Mouse (Mus musculus) inflammation-experienced regulatory T-cells (primary cell): ENCODE data around the gene Mc3r. TPM values are rescaled to one million over a fixed set of nuclear protein-coding genes. Genes with fewer than 3 reads are reported as not detected.

Experiments
- polyA plus RNA-seq, 2 experiments: library from polyadenylated mRNA; unstranded; fragments of 100-300 nt; shearing (Covaris generic); gene quantifications; one replicate each; pipeline ENCODE4 v1.2.1; 2017

Gene Mc3r
- 1 to 10 TPM in 1 of 2 experiments, under 1 TPM in 1; 0.28 to 1.2 TPM for polyA plus RNA-seq

GRCm38 (mm10) chr2:172248106-172248764 is at the start of gene Mc3r:
Gene Mc3r (plus strand): TSS chr2:172248492.

Other genes with a start within 250 kb of the Mc3r start
- gene Cbln4, start 205.0 kb upstream of the Mc3r start, polyA plus RNA-seq, result under 1 TPM; 0.12 to 0.22 TPM
- gene Fam210b, start 97.1 kb downstream of the Mc3r start, polyA plus RNA-seq, result 10 to 100 TPM; 15.0 to 31.0 TPM
- 1 to 10 TPM; 3.1 to 3.2 TPM for gene Aurka, start 122.0 kb downstream of the Mc3r start, polyA plus RNA-seq
- 10 to 100 TPM; 25.2 to 27.6 TPM for gene Cstf1, start 122.2 kb downstream of the Mc3r start, polyA plus RNA-seq
- 1 to 10 TPM; 2.6 to 9.9 TPM for gene Cass4, start 145.3 kb downstream of the Mc3r start, polyA plus RNA-seq
- 100 to 1,000 TPM; 121 to 128 TPM for gene Rtf2, start 192.1 kb downstream of the Mc3r start, polyA plus RNA-seq
- gene Gcnt7, start 210.1 kb downstream of the Mc3r start, polyA plus RNA-seq, result 1 to 10 TPM; 2.7 to 3.4 TPM
- gene Fam209, start 224.0 kb downstream of the Mc3r start, polyA plus RNA-seq, result under 1 TPM; 0.83 to 0.84 TPM